Mouse (Mus musculus): ENCODE results near the gene Lama4. TPM values are rescaled to one million over a fixed set of nuclear protein-coding genes. Genes with fewer than 3 reads are reported as not detected.

Lama4 gene
- polyA plus RNA-seq, 1 experiment = not detected

DNA sequence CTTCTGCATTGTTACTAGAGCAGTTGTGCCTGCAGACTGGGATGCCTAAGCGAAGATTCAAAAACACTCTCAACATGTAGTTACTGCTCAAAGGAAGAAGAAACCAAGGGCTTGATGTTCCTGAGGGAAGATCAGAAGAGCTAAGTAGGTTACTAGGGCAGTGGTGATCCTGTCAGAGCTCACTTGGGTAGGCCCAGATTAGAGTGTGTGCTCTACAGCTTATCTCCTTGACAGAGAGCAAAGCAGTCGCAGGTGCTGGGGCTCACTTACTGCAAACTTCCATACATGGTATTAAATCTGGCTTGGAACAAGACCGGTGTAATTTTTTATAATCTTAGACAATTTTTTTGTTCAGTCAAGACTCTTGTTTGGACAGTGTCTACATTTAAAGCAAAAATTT lies 172.5 kb downstream of the Lama4 start:
- peaks cover 51% of the 10 kb centered on the region for H3K36me3 ChIP-seq (replicated peaks; ENCODE audit: low read length)
- H3K27me3 ChIP-seq (replicated peaks) = no peaks in the 10 kb centered on the region
- H3K9me3 ChIP-seq = no peaks in the 10 kb centered on the region
- TF ChIP-seq FLI1 (IDR thresholded peaks at IDR 0.05; ENCODE audit: low read length) (no peak), GATA1 (IDR thresholded peaks at IDR 0.05; ENCODE audit: borderline replicate concordance, low read length) (no peak)
- H3K4me3 ChIP-seq (replicated peaks) = no peak overlapping the region
- H3K4me1 ChIP-seq = peaks cover 20% of the 10 kb centered on the region

DNA sequence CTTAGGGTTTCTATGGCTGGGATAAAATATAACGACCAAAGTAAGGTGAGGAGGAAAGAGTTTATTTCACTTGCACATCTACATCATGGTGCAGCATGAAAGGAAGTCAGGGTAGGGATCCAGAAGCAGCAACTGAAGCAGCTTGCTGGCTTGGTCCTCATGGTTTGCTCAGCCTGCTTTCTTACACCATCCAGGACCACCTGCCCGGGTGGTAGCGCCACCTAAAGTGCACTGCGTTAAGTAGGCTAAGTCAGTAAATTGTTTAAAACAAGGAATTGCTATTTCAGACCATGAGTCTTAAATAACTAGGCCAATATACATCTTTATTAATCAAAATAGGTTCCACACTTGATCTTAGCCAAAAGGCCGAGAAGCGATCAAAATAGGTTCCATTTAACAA lies 173.4 kb downstream of the Lama4 start:
- TF ChIP-seq GATA1 (IDR thresholded peaks at IDR 0.05; ENCODE audit: borderline replicate concordance, low read length) (no peak), FLI1 (IDR thresholded peaks at IDR 0.05; ENCODE audit: low read length) (no peak)
- Histone ChIP-seq H3K4me1 (peaks cover 15% of the 10 kb centered on the region), H3K9me3 (no peaks in the 10 kb centered on the region), H3K4me3 (replicated peaks) (no peak overlapping the region), H3K36me3 (replicated peaks; ENCODE audit: low read length) (peaks cover 60% of the 10 kb centered on the region), H3K27me3 (replicated peaks) (no peaks in the 10 kb centered on the region)

DNA sequence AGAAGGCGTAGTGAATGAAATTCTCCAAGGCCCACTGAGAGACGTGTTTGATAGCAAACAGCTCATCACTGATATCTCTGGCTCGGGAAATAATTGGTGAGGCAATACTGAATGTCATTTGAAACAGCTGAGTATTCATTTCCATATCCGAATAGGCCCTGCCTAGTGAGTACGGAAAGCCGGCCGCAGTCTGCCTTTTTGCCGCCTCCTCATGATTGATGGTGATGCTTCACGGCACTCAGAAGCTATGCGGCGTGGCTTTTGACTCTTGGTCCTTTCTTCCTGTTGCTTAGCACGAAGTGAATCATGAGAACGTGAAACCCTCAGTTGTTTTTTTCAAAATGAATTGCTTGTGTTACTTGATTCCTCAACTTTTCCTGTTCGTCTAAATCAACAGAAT lies 175.5 kb downstream of the Lama4 start:
- H3K36me3 ChIP-seq (replicated peaks; ENCODE audit: low read length) = peaks cover 79% of the 10 kb centered on the region
- TF ChIP-seq GATA1 (IDR thresholded peaks at IDR 0.05; ENCODE audit: borderline replicate concordance, low read length) (no peak), FLI1 (IDR thresholded peaks at IDR 0.05; ENCODE audit: low read length) (no peak)
- H3K27me3 ChIP-seq (replicated peaks) = no peaks in the 10 kb centered on the region
- no peak overlapping the region for H3K4me3 ChIP-seq (replicated peaks)
- H3K9me3 ChIP-seq = no peaks in the 10 kb centered on the region
- peaks cover 1% of the 10 kb centered on the region; the same call in 1 of the 2 replicates for H3K4me1 ChIP-seq

DNA sequence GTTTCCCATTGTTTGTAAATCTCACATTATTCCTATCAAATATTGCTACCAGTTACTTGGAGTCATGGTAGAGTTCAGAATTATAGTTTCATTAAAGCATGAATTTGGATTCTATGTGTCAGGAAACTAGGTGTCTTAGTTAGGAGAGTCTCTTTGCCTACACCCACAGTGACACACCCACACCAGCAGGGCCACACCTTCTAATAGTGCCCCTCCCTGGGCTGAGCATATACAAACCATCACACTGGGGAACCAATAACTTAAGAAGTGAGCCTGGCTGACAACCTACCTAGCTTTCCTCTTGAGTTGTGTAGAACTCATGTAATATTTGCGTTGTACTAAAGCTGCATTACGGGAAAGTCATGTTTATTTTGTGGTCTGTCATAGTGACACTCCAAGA lies 176.1 kb downstream of the Lama4 start:
- Histone ChIP-seq H3K9me3 (no peaks in the 10 kb centered on the region), H3K36me3 (replicated peaks; ENCODE audit: low read length) (peaks cover 84% of the 10 kb centered on the region), H3K4me1 (no peaks in the 10 kb centered on the region), H3K27me3 (replicated peaks) (no peaks in the 10 kb centered on the region), H3K4me3 (replicated peaks) (no peak overlapping the region)
- TF ChIP-seq GATA1 (IDR thresholded peaks at IDR 0.05; ENCODE audit: borderline replicate concordance, low read length) (no peak), FLI1 (IDR thresholded peaks at IDR 0.05; ENCODE audit: low read length) (no peak)

DNA sequence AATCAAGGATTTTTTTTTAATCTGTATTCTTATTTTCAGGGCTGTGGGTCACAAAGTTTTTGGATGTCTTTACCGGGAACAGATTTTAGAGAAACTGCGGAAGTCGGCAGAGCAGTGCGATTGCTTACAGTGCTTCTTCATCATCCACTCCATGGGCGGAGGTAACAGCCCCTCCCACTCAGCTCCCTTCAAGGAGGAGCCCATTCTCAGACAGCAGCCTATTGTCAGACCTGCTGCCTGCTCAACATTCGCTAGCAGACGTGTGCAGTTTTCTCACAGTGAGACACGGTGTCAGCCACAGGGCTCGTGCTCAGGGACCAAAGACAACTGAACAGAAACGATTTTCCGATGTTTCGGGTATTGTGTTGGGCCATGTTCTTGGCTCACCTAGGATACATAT lies 176.9 kb downstream of the Lama4 start:
- Histone ChIP-seq H3K9me3 (no peaks in the 10 kb centered on the region), H3K27me3 (replicated peaks) (no peaks in the 10 kb centered on the region), H3K36me3 (replicated peaks; ENCODE audit: low read length) (peaks cover 84% of the 10 kb centered on the region), H3K4me3 (replicated peaks) (no peak overlapping the region), H3K4me1 (no peaks in the 10 kb centered on the region)
- TF ChIP-seq GATA1 (IDR thresholded peaks at IDR 0.05; ENCODE audit: borderline replicate concordance, low read length) (no peak), FLI1 (IDR thresholded peaks at IDR 0.05; ENCODE audit: low read length) (no peak)

DNA sequence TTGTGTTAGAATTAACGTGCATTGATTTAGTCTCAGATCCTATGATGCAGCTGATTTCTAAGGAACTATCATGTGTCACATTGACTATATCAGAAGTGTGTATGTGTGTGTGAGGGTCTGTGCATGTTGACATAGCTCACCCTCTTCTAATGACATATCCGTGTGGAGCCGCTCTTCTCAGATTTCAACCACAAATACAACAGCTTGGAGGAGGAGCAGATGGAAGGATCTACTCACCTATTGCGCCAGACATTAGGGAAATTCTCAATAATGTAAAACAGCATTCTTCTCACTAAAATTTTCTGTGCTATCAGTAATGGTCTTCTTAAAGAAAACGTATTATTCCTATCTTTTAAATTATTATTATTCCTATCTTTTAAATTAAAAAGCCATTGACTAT lies 191.4 kb downstream of the Lama4 start:
- Histone ChIP-seq H3K4me3 (replicated peaks) (no peak overlapping the region), H3K4me1 (peaks cover 21% of the 10 kb centered on the region), H3K9me3 (no peaks in the 10 kb centered on the region), H3K27me3 (replicated peaks) (peaks cover 6% of the 10 kb centered on the region), H3K36me3 (replicated peaks; ENCODE audit: low read length) (no peaks in the 10 kb centered on the region)
- no peak for TF ChIP-seq FLI1 (IDR thresholded peaks at IDR 0.05; ENCODE audit: low read length)
- TF ChIP-seq GATA1 (IDR thresholded peaks at IDR 0.05; ENCODE audit: borderline replicate concordance, low read length) = no peak

DNA sequence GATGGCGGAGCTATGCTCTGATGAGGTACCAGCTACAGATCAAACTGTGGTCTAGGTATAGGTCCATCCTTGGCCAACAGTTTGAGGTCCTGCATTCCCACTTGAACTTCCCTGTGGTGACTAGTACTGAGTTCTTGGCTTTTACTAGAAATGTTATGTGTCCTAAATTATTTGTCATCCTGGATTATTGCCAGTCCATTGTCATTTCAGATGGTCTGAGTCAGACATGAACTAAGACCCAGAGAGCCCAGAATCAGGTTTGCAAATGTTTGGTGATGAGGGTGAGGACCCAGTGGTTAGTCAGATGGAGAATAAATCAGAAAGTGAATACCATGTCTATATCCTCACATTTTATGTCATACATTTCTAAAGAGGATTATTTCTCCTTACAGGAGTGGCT lies 192.0 kb downstream of the Lama4 start:
- Histone ChIP-seq H3K27me3 (replicated peaks) (peaks cover 6% of the 10 kb centered on the region), H3K4me1 (peaks cover 21% of the 10 kb centered on the region), H3K4me3 (replicated peaks) (no peak overlapping the region), H3K9me3 (no peaks in the 10 kb centered on the region), H3K36me3 (replicated peaks; ENCODE audit: low read length) (no peaks in the 10 kb centered on the region)
- TF ChIP-seq GATA1 (IDR thresholded peaks at IDR 0.05; ENCODE audit: borderline replicate concordance, low read length) = no peak

DNA sequence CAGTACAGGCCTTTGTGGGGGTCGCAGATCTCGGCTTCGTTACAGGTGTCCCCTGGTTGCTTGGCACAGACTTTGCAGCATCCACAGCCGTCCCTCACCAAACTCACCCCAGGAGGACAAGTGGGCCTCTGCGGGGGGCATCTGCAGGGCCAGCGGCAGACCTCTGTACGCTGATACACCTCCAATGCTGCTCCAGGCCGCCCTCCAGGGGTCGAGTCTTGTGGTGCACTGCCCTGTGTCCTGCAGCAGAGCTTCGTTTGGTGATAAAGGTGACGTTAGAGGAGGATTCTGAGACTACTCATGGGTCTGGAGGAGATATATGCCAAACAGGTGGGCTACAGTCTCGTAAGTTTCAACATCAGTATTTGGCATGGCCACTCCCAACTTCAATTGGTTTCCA lies 193.0 kb downstream of the Lama4 start:
- TF ChIP-seq FLI1 (IDR thresholded peaks at IDR 0.05; ENCODE audit: low read length) (no peak), GATA1 (IDR thresholded peaks at IDR 0.05; ENCODE audit: borderline replicate concordance, low read length) (no peak)
- Histone ChIP-seq H3K4me3 (replicated peaks) (no peak overlapping the region), H3K9me3 (no peaks in the 10 kb centered on the region)

More for the DNA sequence above, 193.0 kb downstream of the Lama4 start:
- peaks cover 8% of the 10 kb centered on the region for H3K27me3 ChIP-seq (replicated peaks)
- H3K36me3 ChIP-seq (replicated peaks; ENCODE audit: low read length) = no peaks in the 10 kb centered on the region
- H3K4me1 ChIP-seq = peaks cover 21% of the 10 kb centered on the region

Other genes starting within 250 kb of the Lama4 start
- not detected in 2 replicates for gene Rfpl4b, start 143.7 kb upstream of the Lama4 start, polyA plus RNA-seq (2012; ENCODE audit: insufficient read depth, low replicate concordance)
- gene Fam229b, start 168.4 kb downstream of the Lama4 start, polyA plus RNA-seq (2012; ENCODE audit: insufficient read depth, low replicate concordance) = 0.20 TPM in 1 of 2 replicates, not detected in the other
- 0.18 TPM in 1 of 2 replicates, not detected in the other for gene Tube1, start 168.5 kb downstream of the Lama4 start, polyA plus RNA-seq (2012; ENCODE audit: insufficient read depth, low replicate concordance)
- gene Ccn6, start 198.3 kb downstream of the Lama4 start, polyA plus RNA-seq (2012; ENCODE audit: insufficient read depth, low replicate concordance) = not detected in 2 replicates

Data from megakaryocyte, embryonic 14.5 days (primary cell).